Mouse (Mus musculus) embryonic facial prominence, embryonic 15.5 days (tissue): Measurements from ENCODE around the gene Acox3. TPM values are rescaled to one million over a fixed set of nuclear protein-coding genes. Genes with fewer than 3 reads are reported as not detected.
A peak's percentile ranks its signal among the peaks of the same experiment; 100 is the strongest.

Experiments used
- ATAC-seq: fragments of 200-750 bp; cut with Nextera tagmentation; 2 replicates; pipeline ENCODE4 v1.8.0; 2017; ENCODE audit warnings: low read depth, moderate TSS enrichment; ENCODE audit not compliant: insufficient number of reproducible peaks, low FRiP score, low TSS enrichment
- H3K27ac ChIP-seq: fragments of 300-500 bp; sonication (generic); replicated peaks from 2 replicates; pipeline ENCODE4 v1.5.1; 2015; ENCODE audit warnings: mild to moderate bottlenecking, inconsistent platforms
- H3K27me3 ChIP-seq: fragments of 300-500 bp; sonication (generic); 2 replicates; pipeline ENCODE4 v1.6.1; 2015; ENCODE audit warnings: inconsistent platforms
- H3K36me3 ChIP-seq: fragments of 300-500 bp; sonication (generic); 2 replicates; pipeline ENCODE4 v1.6.1; 2015; ENCODE audit warnings: mild to moderate bottlenecking, inconsistent platforms
- H3K4me1 ChIP-seq: fragments of 300-500 bp; sonication (generic); 2 replicates; pipeline ENCODE4 v1.6.1; 2015; ENCODE audit warnings: inconsistent platforms
- H3K4me2 ChIP-seq: fragments of 300-500 bp; sonication (generic); replicated peaks from 2 replicates; pipeline ENCODE4 v1.6.1; 2015; ENCODE audit warnings: mild to moderate bottlenecking, inconsistent platforms
- H3K4me3 ChIP-seq: fragments of 300-500 bp; sonication (generic); replicated peaks from 2 replicates; pipeline ENCODE4 v1.5.1; 2015; ENCODE audit warnings: mild to moderate bottlenecking, inconsistent platforms
- H3K9ac ChIP-seq: fragments of 300-500 bp; sonication (generic); 2 replicates; pipeline ENCODE4 v1.6.1; 2015; ENCODE audit warnings: inconsistent platforms
- H3K9me3 ChIP-seq: fragments of 300-500 bp; sonication (generic); replicated peaks from 2 replicates; pipeline ENCODE4 v1.6.1; 2016; ENCODE audit warnings: inconsistent platforms
- WGBS: fragments of 180-500 bp; shearing (Covaris S2); methylation state at CpG from one replicate; pipeline ENCODE4 v1.1.7; 2015; 5-methylcytosine and 5-hydroxymethylcytosine counted together
- polyA plus RNA-seq: library from polyadenylated mRNA; unstranded; fragments of >200 nt; fragmentation: Nextera tagmentation; extraction: Ambion mirVana; gene quantifications from 2 replicates; pipeline ENCODE4 v1.2.1, GENCODE M21; 2015

The Acox3 gene
- polyA plus RNA-seq, 1 experiment from 2014 or later, result 13.7 TPM

- 76% methylated on average over 18 of the region's 18 CpGs for WGBS
- no peaks in the 10 kb centered on the region for H3K27me3 ChIP-seq
- H3K4me2 ChIP-seq, result no peak overlapping the region
- no peak overlapping the region for H3K9ac ChIP-seq
- no peak for ATAC-seq
- H3K27ac ChIP-seq, result no peak overlapping the region; the same call in 1 of the 2 replicates
- no peak overlapping the region for H3K4me3 ChIP-seq
- H3K9me3 ChIP-seq, result no peaks in the 10 kb centered on the region
- peaks cover 56% of the 10 kb centered on the region for H3K36me3 ChIP-seq
- no peaks in the 10 kb centered on the region for H3K4me1 ChIP-seq
These were observed 13.6 kb downstream of the Acox3 start for GRCm38 (mm10) chr5:35596169-35597160.

- Histone ChIP-seq H3K27ac (no peak overlapping the region), H3K4me1 (no peaks in the 10 kb centered on the region), H3K4me3 (no peak overlapping the region), H3K36me3 (peaks cover 46% of the 10 kb centered on the region), H3K27me3 (no peaks in the 10 kb centered on the region), H3K4me2 (no peak overlapping the region), H3K9ac (no peak overlapping the region), H3K9me3 (no peaks in the 10 kb centered on the region)
- no peak for ATAC-seq
- 76% methylated on average over 11 of the region's 11 CpGs for WGBS
These were observed 17.4 kb downstream of the Acox3 start for GRCm38 (mm10) chr5:35600233-35600632.

DNA sequence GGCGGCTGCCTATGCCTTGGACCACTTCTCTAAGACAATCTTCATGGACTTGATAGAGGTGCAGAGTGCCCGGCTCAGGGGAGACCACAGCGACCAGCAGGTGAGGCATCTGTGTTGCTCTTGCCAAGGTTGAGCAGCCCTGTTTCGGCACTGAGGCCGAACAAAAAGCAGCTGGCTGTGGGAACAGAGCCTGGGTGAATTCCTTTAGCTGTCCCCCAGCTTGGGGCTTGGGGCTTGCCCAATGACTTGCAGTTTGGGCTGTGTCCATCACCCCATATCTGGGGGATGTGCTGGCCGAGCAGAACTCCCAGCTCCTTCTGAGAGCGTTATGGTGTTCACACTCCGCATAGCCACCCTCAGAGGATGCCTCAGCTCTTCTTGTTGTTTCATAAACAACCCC lies 18.7 kb downstream of the Acox3 start:
- no peaks in the 10 kb centered on the region for H3K4me1 ChIP-seq
- no peak overlapping the region for H3K9ac ChIP-seq
- H3K9me3 ChIP-seq, result no peaks in the 10 kb centered on the region
- 90% methylated on average over 8 of the region's 8 CpGs for WGBS
- no peak overlapping the region for H3K27ac ChIP-seq
- no peak for ATAC-seq
- no peaks in the 10 kb centered on the region for H3K27me3 ChIP-seq
- H3K4me3 ChIP-seq, result no peak overlapping the region
- no peak overlapping the region for H3K4me2 ChIP-seq
- H3K36me3 ChIP-seq, result peaks cover 42% of the 10 kb centered on the region

- H3K4me2 ChIP-seq, result no peak overlapping the region
- H3K4me3 ChIP-seq, result no peak overlapping the region
- no peaks in the 10 kb centered on the region for H3K27me3 ChIP-seq
- H3K4me1 ChIP-seq, result peaks cover 30% of the 10 kb centered on the region
- 77% methylated on average over 7 of the region's 7 CpGs for WGBS
- no peaks in the 10 kb centered on the region for H3K9me3 ChIP-seq
- ATAC-seq, result no peak
- H3K9ac ChIP-seq, result no peak overlapping the region
- peaks cover 24% of the 10 kb centered on the region for H3K36me3 ChIP-seq
- H3K27ac ChIP-seq, result no peak overlapping the region
These were observed 22.5 kb downstream of the Acox3 start for GRCm38 (mm10) chr5:35605355-35605754.

GRCm38 (mm10) chr5:35606800-35607199 lies 24.0 kb downstream of the Acox3 start:
- H3K36me3 ChIP-seq, result peaks cover 12% of the 10 kb centered on the region
- no peaks in the 10 kb centered on the region for H3K9me3 ChIP-seq
- whole genome bisulfite sequencing, result 75% methylated on average over 7 of the region's 7 CpGs
- H3K27me3 ChIP-seq, result no peaks in the 10 kb centered on the region
- H3K4me1 ChIP-seq, result peaks cover 35% of the 10 kb centered on the region
- ATAC-seq, result no peak
- H3K4me2 ChIP-seq, result no peak overlapping the region
- no peak overlapping the region for H3K4me3 ChIP-seq
- no peak overlapping the region for H3K27ac ChIP-seq
- H3K9ac ChIP-seq, result no peak overlapping the region

DNA sequence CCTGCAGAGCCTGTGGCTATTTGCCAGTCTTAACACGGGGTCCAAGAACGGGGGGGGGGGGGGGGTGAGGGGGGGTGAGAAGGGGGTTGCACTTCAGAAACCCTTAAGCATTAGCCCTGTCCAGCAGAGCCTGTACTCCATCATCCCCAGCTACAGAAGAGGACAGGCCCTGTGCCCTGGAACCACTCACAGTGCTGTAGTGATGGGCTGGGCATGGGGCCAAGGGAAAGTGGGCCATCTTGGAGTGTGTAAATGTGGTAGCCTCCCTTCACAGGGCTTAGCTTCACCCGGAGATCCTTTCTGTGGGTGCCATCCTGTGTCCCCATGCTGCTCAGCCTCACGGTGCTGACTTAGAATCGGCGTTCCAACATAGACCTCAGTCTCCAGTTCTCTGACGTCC lies 24.9 kb downstream of the Acox3 start:
- Histone ChIP-seq H3K4me3 (no peak overlapping the region), H3K4me2 (no peak overlapping the region), H3K9me3 (no peaks in the 10 kb centered on the region), H3K4me1 (peaks cover 35% of the 10 kb centered on the region), H3K36me3 (peaks cover 3% of the 10 kb centered on the region; the same call in 1 of the 2 replicates), H3K27me3 (no peaks in the 10 kb centered on the region), H3K9ac (no peak overlapping the region), H3K27ac (no peak overlapping the region)
- ATAC-seq, result no peak
- 62% methylated on average over 7 of the region's 7 CpGs for WGBS

- Histone ChIP-seq H3K4me1 (peaks cover 35% of the 10 kb centered on the region), H3K36me3 (no peaks in the 10 kb centered on the region; the same call in 1 of the 2 replicates), H3K4me3 (no peak overlapping the region), H3K9ac (no peak overlapping the region), H3K9me3 (no peaks in the 10 kb centered on the region), H3K27me3 (no peaks in the 10 kb centered on the region), H3K4me2 (no peak overlapping the region), H3K27ac (peak overlapping the region; percentile 72)
- no peak for ATAC-seq
- WGBS, result 59% methylated on average over 5 of the region's 5 CpGs
These were observed 25.7 kb downstream of the Acox3 start for GRCm38 (mm10) chr5:35608559-35608958.

DNA sequence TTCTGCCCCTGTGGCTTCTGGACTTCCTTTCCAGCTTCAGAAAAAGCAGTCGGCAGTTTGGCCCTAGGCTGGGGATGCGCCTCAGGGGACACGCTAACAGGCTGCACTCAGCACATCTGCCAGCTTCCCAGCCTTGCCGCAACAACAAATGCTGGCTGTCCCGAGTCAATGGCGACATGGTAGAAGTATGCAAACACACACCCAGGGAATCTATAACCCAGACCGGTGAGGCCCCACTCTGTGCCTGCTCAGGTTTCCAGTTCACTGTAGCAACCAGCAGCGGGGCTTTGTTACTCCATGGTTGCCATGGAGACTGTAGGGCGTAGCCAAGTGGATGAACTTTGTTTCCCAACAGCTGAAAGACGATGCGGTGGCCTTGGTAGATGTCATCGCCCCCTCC lies 26.5 kb downstream of the Acox3 start:
- Histone ChIP-seq H3K9ac (no peak overlapping the region), H3K27me3 (no peaks in the 10 kb centered on the region), H3K4me1 (peaks cover 35% of the 10 kb centered on the region), H3K9me3 (no peaks in the 10 kb centered on the region), H3K4me2 (no peak overlapping the region), H3K27ac (peak overlapping the region; percentile 72), H3K4me3 (no peak overlapping the region), H3K36me3 (no peaks in the 10 kb centered on the region)
- 10% methylated on average over 12 of the region's 12 CpGs for WGBS
- ATAC-seq, result peak; percentile 85

DNA sequence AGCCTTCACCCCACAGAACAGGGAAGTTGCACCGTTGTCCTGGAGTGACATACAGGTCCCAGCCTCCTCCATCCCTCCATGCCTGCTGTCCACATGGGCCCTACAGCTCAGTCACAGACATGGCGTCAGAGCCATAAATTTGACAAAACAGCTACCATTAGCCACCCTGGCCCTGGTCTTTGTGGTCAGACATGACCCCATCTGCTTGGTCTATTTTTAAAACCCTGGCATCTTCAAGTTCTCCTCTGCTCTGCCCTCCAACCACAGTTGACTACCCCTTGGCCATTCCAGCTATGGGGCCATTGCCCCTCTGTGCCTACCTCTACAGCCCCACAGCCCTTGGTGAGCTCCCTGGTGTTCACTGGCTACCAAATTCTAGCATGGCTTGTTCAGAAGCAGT lies 27.1 kb downstream of the Acox3 start:
- ATAC-seq, result no peak
- Histone ChIP-seq H3K9ac (no peak overlapping the region), H3K36me3 (no peaks in the 10 kb centered on the region), H3K4me2 (no peak overlapping the region), H3K9me3 (no peaks in the 10 kb centered on the region), H3K4me1 (peaks cover 35% of the 10 kb centered on the region), H3K27me3 (no peaks in the 10 kb centered on the region), H3K27ac (0 out of 2 replicates have a peak overlapping the region, but pooled peaks have one; percentile 72), H3K4me3 (no peak overlapping the region)
- 61% methylated on average over 2 of the region's 2 CpGs for WGBS

- Histone ChIP-seq H3K4me2 (no peak overlapping the region), H3K27ac (no peak overlapping the region), H3K9ac (no peak overlapping the region), H3K4me3 (no peak overlapping the region), H3K9me3 (no peaks in the 10 kb centered on the region), H3K36me3 (no peaks in the 10 kb centered on the region), H3K27me3 (no peaks in the 10 kb centered on the region), H3K4me1 (peaks cover 35% of the 10 kb centered on the region)
- WGBS, result 96% methylated on average over 7 of the region's 7 CpGs
- no peak for ATAC-seq
These were observed 27.5 kb downstream of the Acox3 start for GRCm38 (mm10) chr5:35610381-35610780.

GRCm38 (mm10) chr5:35611170-35611569 lies 28.3 kb downstream of the Acox3 start:
- H3K27ac ChIP-seq, result no peak overlapping the region
- peaks cover 35% of the 10 kb centered on the region for H3K4me1 ChIP-seq
- H3K4me3 ChIP-seq, result no peak overlapping the region
- H3K9me3 ChIP-seq, result no peaks in the 10 kb centered on the region
- 84% methylated on average over 9 of the region's 9 CpGs for WGBS
- H3K9ac ChIP-seq, result no peak overlapping the region
- no peaks in the 10 kb centered on the region for H3K36me3 ChIP-seq
- H3K27me3 ChIP-seq, result no peaks in the 10 kb centered on the region
- no peak for ATAC-seq
- no peak overlapping the region for H3K4me2 ChIP-seq
